Mouse (Mus musculus): Measurements from ENCODE around the gene Gm28043.

DNA sequence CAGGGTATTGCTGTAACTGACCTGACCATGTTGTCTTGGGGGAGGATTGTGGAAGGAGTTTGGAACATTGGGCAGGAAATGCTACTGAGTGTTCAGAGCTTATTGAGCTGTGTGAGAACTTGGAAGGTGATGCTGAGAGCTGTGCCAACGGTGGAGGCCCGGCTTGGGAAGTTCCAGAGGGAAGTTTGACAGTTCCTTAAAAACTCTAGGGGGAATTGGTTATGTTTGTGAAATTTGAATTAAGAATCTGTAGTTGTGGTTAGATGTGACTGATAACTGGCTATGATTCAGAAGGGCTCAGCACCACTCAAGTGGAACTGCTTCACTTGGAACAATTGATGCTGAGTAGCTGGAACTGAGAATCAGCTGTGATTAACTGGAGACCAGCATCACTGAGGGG is 56.3 kb downstream of the Gm28043 start:
- TF ChIP-seq CTCF (IDR thresholded peaks at IDR 0.05; ENCODE audit: extremely low read depth, insufficient read depth, low read length) = no peak
- no peak for TF ChIP-seq POLR2A (IDR thresholded peaks at IDR 0.05; ENCODE audit: extremely low read depth, insufficient read depth, low read length)

All from cortical plate, adult 2 months (tissue).